12 mouse cellular contexts compared by ENCODE assay signal in genomic region chr7:30525954-30526353, GRCm38 (mm10). TPM values are rescaled to one million over a fixed set of nuclear protein-coding genes. Genes with fewer than 3 reads are reported as not detected.
DNase-seq lines count a peak whose midpoint lies in the region; ATAC-seq and TF ChIP-seq lines count a peak whose summit lies in the region.
"Had no signal": no experiment of that assay in that cellular context is flagged by ENCODE, and none has a peak within 500 bp of the region (broad histone marks: within the 10 kb centered on the region; RNA-seq: fewer than 3 reads in every experiment).

No protein-coding gene starts in this region.

- H3K4me1 ChIP-seq in kidney, embryonic 16.5 days (ENCODE audit: insufficient read depth, low read length) = peaks cover 30% of the 10 kb centered on the region
- H3K4me1 ChIP-seq in embryonic facial prominence, embryonic 12.5 days = peaks cover 13% of the 10 kb centered on the region
- no peaks in the 10 kb centered on the region for H3K4me1 ChIP-seq in intestine, postnatal 0 days (replicated peaks; ENCODE audit: control insufficient read depth, insufficient read depth, low read length)

- H3ac ChIP-seq in myocyte (ENCODE audit: control insufficient read depth, insufficient read length) = no peak overlapping the region

- no peak for TF ChIP-seq POLR2A in myocyte (IDR thresholded peaks at IDR 0.05; ENCODE audit: insufficient read length, low read depth)

- WGBS in kidney, embryonic 16.5 days = 16% methylated on average over 10 of the region's 10 CpGs
- 22% methylated on average over 10 of the region's 10 CpGs for WGBS in embryonic facial prominence, embryonic 12.5 days
- 19% methylated on average over 10 of the region's 10 CpGs for WGBS in intestine, postnatal 0 days

- H3K36me3 ChIP-seq in kidney, embryonic 16.5 days (ENCODE audit: insufficient read depth, low read length) = peaks cover 49% of the 10 kb centered on the region
- H3K36me3 ChIP-seq in embryonic facial prominence, embryonic 12.5 days = peaks cover 79% of the 10 kb centered on the region
- peaks cover 41% of the 10 kb centered on the region for H3K36me3 ChIP-seq in intestine, postnatal 0 days (ENCODE audit: control insufficient read depth, insufficient read depth)
- H3K36me3 ChIP-seq in myocyte (ENCODE audit: control insufficient read depth, insufficient read depth) = peaks cover 10% of the 10 kb centered on the region

- no peak for TF ChIP-seq CTCF in intestine, postnatal 0 days (IDR thresholded peaks at IDR 0.05; ENCODE audit: low read depth)

- H3K9me3 ChIP-seq in kidney, embryonic 16.5 days (ENCODE audit: low read length) = no peaks in the 10 kb centered on the region
- H3K9me3 ChIP-seq in embryonic facial prominence, embryonic 12.5 days = no peaks in the 10 kb centered on the region
- no peaks in the 10 kb centered on the region for H3K9me3 ChIP-seq in intestine, postnatal 0 days (ENCODE audit: control insufficient read depth)

- ATAC-seq in kidney, embryonic 16.5 days (ENCODE audit: low FRiP score, low TSS enrichment) = peak; percentile 67
- no peak for ATAC-seq in embryonic facial prominence, embryonic 12.5 days (ENCODE audit: insufficient number of reproducible peaks, insufficient read depth, low FRiP score, low TSS enrichment)
- ATAC-seq in intestine, postnatal 0 days = no peak
- ATAC-seq: Patski had no signal

- H3K27ac ChIP-seq in kidney, embryonic 16.5 days (ENCODE audit: low read length) = peak overlapping the region; percentile 76
- peak overlapping the region; percentile 61 for H3K27ac ChIP-seq in embryonic facial prominence, embryonic 12.5 days
- H3K27ac ChIP-seq in intestine, postnatal 0 days (ENCODE audit: low read depth, low read length) = peak overlapping the region; percentile 16; the same call in 1 of the 2 replicates
- H3K27ac ChIP-seq: heart, adult 2 months; macrophage had no signal

- peak overlapping the region; percentile 38 for H3K4me2 ChIP-seq in kidney, embryonic 16.5 days (replicated peaks; ENCODE audit: low read depth, low read length)
- peak overlapping the region; percentile 27 for H3K4me2 ChIP-seq in embryonic facial prominence, embryonic 12.5 days (replicated peaks)
- peak overlapping the region; percentile 60 for H3K4me2 ChIP-seq in intestine, postnatal 0 days (replicated peaks; ENCODE audit: low read depth)
- H3K4me2 ChIP-seq in myocyte (ENCODE audit: low read depth) = peak overlapping the region; percentile 13

- peak overlapping the region; percentile 60 for H3K9ac ChIP-seq in kidney, embryonic 16.5 days (replicated peaks; ENCODE audit: low read length)
- no peak overlapping the region; the same call in 1 of the 2 replicates for H3K9ac ChIP-seq in embryonic facial prominence, embryonic 12.5 days
- H3K9ac ChIP-seq in intestine, postnatal 0 days (ENCODE audit: low read depth, low read length) = peak overlapping the region; percentile 35; the same call in 1 of the 2 replicates

- DNase-seq in kidney, postnatal 25 days = no peak
- no peak for DNase-seq in right cerebral cortex, postnatal 10 days (ENCODE audit: low spot score in 2 of 2)
- no peak for DNase-seq in testis, postnatal 10 days (ENCODE audit: low spot score)
- no peak for DNase-seq in spleen, postnatal 14 days (ENCODE audit: low spot score in 2 of 2)
- DNase-seq: heart, adult 2 months had no signal

- H3K4me3 ChIP-seq in kidney, embryonic 16.5 days (ENCODE audit: low read length) = peak overlapping the region; percentile 17
- no peak overlapping the region for H3K4me3 ChIP-seq in embryonic facial prominence, embryonic 12.5 days
- peak overlapping the region; percentile 1 for H3K4me3 ChIP-seq in intestine, postnatal 0 days (ENCODE audit: low read depth, low read length)
- H3K4me3 ChIP-seq in myocyte = no peak overlapping the region
- H3K4me3 ChIP-seq: erythroblast, embryonic 14.5 days; heart, adult 2 months had no signal

- no peaks in the 10 kb centered on the region for H3K79me2 ChIP-seq in myocyte (ENCODE audit: control insufficient read depth, insufficient read depth)

- H3K27me3 ChIP-seq in kidney, embryonic 16.5 days (ENCODE audit: insufficient read depth, low read length) = no peaks in the 10 kb centered on the region
- no peaks in the 10 kb centered on the region for H3K27me3 ChIP-seq in embryonic facial prominence, embryonic 12.5 days
- no peaks in the 10 kb centered on the region for H3K27me3 ChIP-seq in intestine, postnatal 0 days (replicated peaks; ENCODE audit: control insufficient read depth, insufficient read depth, low read length)
- no peaks in the 10 kb centered on the region for H3K27me3 ChIP-seq in myocyte (ENCODE audit: control insufficient read depth, insufficient read depth, insufficient read length)
- H3K27me3 ChIP-seq: Patski had no signal

TF ChIP-seq in myocyte, 11 proteins besides CTCF, POLR2A, EP300 and RAD21:
- TF ChIP-seq USF1 (IDR thresholded peaks at IDR 0.05; ENCODE audit: low read depth) = peak; percentile 3
- no peak for TF ChIP-seq MYOG (IDR thresholded peaks at IDR 0.05; ENCODE audit: control insufficient read depth in 1 of 3, insufficient read depth in 1 of 3, insufficient read length in 2 of 3, low read depth in 2 of 3)

RNA-seq across cellular contexts. Expression of gene Arhgap33, which starts 8.9 kb away (rescaled TPM):
- polyA plus RNA-seq in kidney, embryonic 16.5 days (2015; fragmentation: Nextera tagmentation; extraction: Ambion mirVana) = 12.0 and 14.9 TPM in 2 replicates
- 20.0 and 26.5 TPM in 2 replicates for polyA plus RNA-seq in embryonic facial prominence, embryonic 12.5 days (2016; fragmentation: Nextera tagmentation; extraction: Ambion mirVana)
- 2.6 and 2.8 TPM in 2 replicates for polyA plus RNA-seq in intestine, postnatal 0 days (2015; fragmentation: Nextera tagmentation; extraction: Ambion mirVana)
- polyA plus RNA-seq in myocyte (2012; fragmentation: generic; extraction: Trizol) = 8.7 TPM

RNA-seq across cellular contexts. Expression of gene Hspb6, which starts 26.0 kb away (rescaled TPM):
- polyA plus RNA-seq in kidney, embryonic 16.5 days (2015; fragmentation: Nextera tagmentation; extraction: Ambion mirVana) = 18.0 and 20.6 TPM in 2 replicates
- polyA plus RNA-seq in embryonic facial prominence, embryonic 12.5 days (2016; fragmentation: Nextera tagmentation; extraction: Ambion mirVana) = 8.5 and 9.2 TPM in 2 replicates
- 50.6 and 55.7 TPM in 2 replicates for polyA plus RNA-seq in intestine, postnatal 0 days (2015; fragmentation: Nextera tagmentation; extraction: Ambion mirVana)
- polyA plus RNA-seq in myocyte (2012; fragmentation: generic; extraction: Trizol) = 27.8 TPM

RNA-seq across cellular contexts. Expression of gene Proser3, which starts 26.1 kb away (rescaled TPM):
- polyA plus RNA-seq in kidney, embryonic 16.5 days (2015; fragmentation: Nextera tagmentation; extraction: Ambion mirVana) = 12.0 and 16.6 TPM in 2 replicates
- 15.6 and 16.0 TPM in 2 replicates for polyA plus RNA-seq in embryonic facial prominence, embryonic 12.5 days (2016; fragmentation: Nextera tagmentation; extraction: Ambion mirVana)
- 1.9 and 2.0 TPM in 2 replicates for polyA plus RNA-seq in intestine, postnatal 0 days (2015; fragmentation: Nextera tagmentation; extraction: Ambion mirVana)
- 3.8 TPM for polyA plus RNA-seq in myocyte (2012; fragmentation: generic; extraction: Trizol)

RNA-seq across cellular contexts. Expression of gene Prodh2, which starts 32.5 kb away (rescaled TPM):
- polyA plus RNA-seq in kidney, embryonic 16.5 days (2015; fragmentation: Nextera tagmentation; extraction: Ambion mirVana) = 21.1 and 27.6 TPM in 2 replicates
- polyA plus RNA-seq in embryonic facial prominence, embryonic 12.5 days (2016; fragmentation: Nextera tagmentation; extraction: Ambion mirVana) = not detected in 2 replicates
- polyA plus RNA-seq in intestine, postnatal 0 days (2015; fragmentation: Nextera tagmentation; extraction: Ambion mirVana) = 3.9 and 5.4 TPM in 2 replicates
- polyA plus RNA-seq in myocyte (2012; fragmentation: generic; extraction: Trizol) = not detected
- polyA plus RNA-seq: heart, adult 2 months; macrophage had no signal

RNA-seq across cellular contexts. Expression of gene Lin37, which starts 33.7 kb away (rescaled TPM):
- polyA plus RNA-seq in kidney, embryonic 16.5 days (2015; fragmentation: Nextera tagmentation; extraction: Ambion mirVana) = 47.0 and 48.1 TPM in 2 replicates
- polyA plus RNA-seq in embryonic facial prominence, embryonic 12.5 days (2016; fragmentation: Nextera tagmentation; extraction: Ambion mirVana) = 44.7 and 49.1 TPM in 2 replicates
- 31.4 and 33.9 TPM in 2 replicates for polyA plus RNA-seq in intestine, postnatal 0 days (2015; fragmentation: Nextera tagmentation; extraction: Ambion mirVana)
- polyA plus RNA-seq in myocyte (2012; fragmentation: generic; extraction: Trizol) = 55.3 TPM

Comparison
In these comparisons a context has a peak if more than half of its experiments do, and no peak if none do; other contexts are left out.
1. H3K27ac ChIP-seq: peak in every context shown above with its lines; median percentile 76 in kidney, embryonic 16.5 days; 61 in embryonic facial prominence, embryonic 12.5 days; 16 in intestine, postnatal 0 days.
2. H3K4me3 ChIP-seq: peak in kidney, embryonic 16.5 days (single experiment) and intestine, postnatal 0 days (single experiment); none in embryonic facial prominence, embryonic 12.5 days (single experiment) and myocyte (single experiment).
3. Peak in every context shown above with its lines, with median percentiles within 50 percentile points of each other: H3K4me2 ChIP-seq.